Mouse (Mus musculus) c-Kit-positive CD71-negative TER-119-negative erythroid progenitor cells, embryonic 14.5 days (primary cell): ENCODE measurements around the gene Nell2.

Experiments used
- DNase-seq: peaks from one replicate; pipeline ENCODE4 v3.0.0-alpha.2; 2013; ENCODE audit warnings: low read depth

Gene Nell2

DNA sequence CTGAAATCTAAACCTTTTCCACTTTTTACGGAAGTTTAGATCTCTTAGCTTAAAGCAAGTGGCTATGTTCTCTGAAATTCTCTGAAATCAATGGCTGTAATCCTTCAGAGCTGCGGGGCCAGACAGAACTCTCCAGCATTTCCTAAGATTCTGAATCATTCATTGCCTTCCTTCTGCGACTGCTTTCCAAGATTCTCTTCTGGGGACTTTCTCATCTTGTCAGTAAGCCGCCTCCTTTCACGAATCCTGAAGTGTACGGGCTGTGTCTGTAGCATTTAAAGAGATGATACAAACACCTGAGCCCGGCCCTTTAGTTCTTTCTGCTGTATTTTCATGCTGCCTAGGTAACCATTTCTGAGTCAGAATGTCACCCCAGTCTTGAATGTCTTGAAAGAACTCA, 428.2 kb downstream of the Nell2 start:
- no peak for DNase-seq

DNA sequence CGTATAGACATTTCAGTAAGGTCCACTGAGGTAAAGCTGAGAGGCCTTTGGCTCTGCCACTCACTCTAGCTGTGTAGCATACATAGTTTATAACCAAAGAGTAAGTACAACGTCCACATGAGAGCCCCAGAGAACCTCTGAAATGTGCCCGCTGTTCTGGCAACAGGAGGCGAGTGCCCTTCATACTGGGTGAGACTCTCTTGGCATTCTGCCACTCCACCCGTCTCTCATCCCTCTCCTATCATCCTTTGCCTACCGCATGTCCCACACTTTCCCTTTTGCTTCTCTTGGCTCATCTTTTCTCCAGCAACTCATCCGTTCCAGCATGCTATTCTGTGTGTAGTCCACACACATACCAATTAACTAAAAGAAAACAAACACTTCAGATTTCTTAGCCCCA, 442.4 kb downstream of the Nell2 start:
- no peak for DNase-seq

DNA sequence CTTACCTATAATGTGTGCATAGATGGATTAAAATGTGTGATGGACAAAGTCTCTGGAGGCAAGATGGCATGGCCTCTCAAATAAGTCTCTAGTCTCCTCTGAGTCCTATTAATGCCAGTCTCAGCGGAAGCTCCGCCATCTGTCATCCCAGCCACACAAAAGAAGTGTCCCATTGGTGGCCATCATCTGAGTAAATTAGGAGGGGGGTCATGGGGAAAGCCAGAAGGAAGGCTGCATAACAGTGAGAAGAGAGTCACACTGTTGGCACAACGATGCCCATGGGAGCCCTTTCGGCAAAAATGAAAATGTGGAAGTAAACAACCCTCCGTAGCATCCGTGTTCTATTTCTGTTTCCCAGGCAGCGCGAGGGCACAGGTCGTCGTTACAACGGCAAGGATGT, 446.7 kb downstream of the Nell2 start:
- DNase-seq, result no peak

DNA sequence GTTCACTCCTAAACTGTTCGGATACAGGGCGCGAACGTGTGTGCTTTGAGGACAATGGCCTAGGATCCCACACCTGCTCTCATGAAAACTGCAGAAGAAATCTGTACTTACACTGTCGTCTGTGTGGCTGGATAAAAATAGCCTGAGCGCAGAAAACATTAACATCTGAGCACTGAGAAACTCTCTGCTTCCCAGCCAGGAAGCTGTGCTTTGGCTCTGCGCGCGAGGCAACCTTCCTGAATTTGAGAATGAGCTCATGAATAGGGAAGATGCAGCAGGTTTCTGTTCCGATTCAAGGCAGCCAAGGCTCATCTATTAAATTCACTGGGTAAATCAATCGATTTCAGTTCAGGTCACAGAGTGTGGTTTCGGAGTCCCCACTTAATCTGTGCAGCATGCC, 453.0 kb downstream of the Nell2 start:
- no peak for DNase-seq

DNA sequence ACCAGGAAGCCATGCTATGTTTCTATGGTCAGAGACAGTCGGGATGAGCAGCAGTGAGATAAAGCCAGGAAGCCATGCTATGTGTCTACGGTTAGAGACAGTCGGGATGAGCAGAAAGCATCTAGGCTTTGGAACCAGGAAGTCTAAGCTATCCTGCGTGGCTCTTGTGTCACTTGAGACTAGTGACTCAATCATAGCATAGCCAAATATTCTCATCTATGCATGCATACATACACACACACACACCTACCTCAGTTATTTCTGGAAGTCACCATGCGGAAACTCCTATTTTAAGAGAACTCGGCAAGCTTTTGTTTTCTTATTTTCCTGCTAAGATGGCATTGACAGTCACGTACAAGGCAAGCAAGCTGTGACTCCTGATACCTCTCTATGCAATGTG, 457.5 kb downstream of the Nell2 start:
- no peak for DNase-seq

DNA sequence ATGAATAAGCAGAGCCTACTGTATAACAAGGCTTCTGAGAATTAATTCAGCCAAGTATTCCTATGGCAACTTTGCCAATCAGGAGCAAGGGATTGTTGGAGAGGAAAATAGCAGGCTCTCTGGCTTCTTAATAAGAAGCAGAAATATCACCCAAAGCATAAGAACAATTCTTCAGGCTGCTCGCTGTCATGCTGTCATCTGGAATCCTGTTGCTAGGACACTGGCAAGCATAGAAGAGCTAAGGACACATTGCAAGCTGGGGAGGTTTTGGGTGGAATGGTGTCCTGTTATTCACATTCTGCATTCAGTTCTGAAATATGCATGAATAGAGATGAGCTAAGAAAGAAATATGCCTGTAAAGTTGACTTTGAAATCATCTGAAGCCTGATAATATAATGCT, 459.6 kb downstream of the Nell2 start:
- DNase-seq, result no peak

DNA sequence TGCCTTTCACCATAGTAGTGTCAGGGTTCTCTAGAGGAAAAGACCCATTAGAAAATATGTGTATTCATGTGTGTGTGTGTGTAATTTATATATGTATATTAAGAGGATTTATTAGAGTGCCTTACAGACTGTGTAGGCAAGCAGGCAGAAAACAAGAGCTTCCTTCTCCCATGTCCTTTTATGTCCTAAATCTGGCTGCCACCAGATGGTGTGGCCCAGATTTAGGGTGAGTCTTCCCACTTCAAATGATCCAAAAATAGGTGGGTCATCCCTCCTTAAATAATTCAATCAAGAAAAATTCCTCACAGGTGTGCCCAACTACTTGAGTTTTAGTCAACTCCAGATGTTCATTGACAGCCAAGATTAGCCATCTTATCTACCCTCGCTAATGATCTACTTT, 460.3 kb downstream of the Nell2 start:
- no peak for DNase-seq

DNA sequence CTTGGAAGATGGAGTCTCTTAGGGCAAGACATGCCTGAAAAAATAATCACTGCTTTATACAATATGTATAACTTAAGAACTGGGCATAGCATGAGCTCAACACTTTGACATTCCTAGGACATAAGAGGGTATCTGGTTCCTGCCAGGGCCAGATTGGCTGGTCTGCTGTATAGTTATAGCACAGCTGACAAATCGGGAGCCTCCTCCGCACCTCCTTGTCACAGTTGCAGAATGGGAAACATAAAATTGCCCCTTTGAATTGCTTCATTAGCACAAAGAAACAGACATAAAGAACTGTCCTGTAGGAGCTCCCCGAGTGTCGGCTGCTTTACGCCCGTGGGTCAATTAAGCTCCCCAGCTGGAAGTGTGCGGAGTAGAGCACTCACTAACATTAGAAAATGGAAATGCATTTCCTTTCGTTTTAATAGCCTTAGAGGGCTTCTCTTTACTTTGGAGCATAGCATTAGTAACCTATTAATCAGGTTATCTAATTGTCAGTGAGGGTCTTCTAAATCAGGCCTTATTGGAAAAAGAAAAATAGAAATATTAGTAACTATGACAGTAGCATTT, 473.2 kb downstream of the Nell2 start:
- no peak for DNase-seq

DNA sequence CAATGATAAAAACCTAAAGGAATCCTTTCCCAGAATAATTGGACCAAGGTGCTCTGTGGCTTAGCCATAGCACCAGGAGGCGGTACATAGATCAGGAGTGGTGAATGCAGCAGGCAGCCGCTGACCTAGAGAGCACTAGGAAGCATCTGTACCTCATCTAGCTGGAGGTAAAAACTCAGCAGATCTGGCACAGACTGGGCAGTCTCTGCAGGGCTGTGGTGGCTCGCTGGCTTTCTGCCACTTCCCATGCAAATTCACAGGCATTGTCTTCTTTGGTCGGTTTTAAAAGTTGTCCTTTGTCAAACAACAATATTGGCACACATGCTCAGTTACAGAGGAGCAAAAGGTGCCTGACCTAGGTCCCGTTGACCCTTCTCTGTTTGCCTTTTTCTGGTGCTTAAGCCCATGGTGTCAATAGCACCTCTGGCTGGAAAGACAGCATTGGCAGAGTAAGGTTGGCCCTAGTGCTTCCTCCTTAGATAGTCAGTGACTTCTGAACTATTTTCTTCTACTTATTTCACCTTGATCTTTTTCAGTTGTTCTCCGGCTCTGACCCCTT, 479.1 kb downstream of the Nell2 start:
- no peak for DNase-seq

DNA sequence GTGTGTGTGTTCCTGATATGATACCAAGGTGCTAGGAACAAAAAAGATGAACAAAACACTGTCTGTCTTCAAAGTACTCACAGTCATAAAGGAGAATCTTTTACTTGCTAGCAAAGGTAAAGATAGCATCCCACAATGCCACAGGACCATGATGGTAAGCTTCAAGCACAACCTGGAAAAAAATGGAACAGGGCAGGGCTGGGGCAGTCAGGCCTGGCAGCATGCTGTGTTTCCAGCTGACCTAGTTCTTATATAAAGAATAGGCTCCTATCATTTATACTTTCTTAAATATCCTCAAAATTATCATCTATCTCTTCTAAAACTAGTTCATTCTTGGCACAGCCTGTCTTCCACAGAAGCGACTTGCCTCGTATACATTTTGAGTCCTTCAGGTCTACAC, 480.9 kb downstream of the Nell2 start:
- no peak for DNase-seq

DNA sequence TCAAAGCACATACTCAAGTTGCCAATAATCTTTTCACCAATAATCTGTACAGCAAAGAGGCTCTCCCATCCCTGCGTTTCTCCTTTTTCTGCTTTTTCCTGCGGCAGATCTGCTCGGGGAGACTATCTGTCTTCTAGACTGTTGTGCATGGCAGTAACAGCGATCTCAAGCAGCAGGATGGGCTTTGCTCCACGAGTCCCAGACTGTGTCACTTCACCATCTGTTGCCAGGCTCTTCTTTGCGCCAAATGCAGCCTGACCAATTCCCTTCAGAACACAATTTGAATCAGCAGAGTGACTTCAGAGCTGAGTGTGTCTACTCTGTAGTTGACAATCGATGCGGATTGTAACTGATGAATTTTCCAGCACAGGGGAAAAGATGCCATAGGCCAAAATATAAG, 484.3 kb downstream of the Nell2 start:
- DNase-seq, result no peak

DNA sequence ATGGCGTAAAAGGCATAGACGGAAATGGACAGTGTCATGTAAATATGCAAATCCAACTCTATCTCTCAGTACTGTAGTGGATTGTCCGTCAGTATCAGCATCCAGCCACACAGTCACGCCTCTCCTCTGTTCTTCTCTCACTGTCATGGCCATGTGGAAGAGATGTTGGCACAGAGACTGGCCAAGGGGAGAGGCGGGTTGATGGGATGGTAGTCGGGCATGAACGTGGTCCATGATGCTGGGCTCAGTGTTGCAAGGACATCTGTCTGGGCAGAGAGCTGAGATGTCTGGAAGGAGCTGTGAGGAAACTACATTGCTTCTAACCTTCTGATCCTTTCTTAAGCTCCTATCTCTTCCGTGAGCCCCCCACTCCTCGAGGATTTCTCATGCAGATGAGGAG, 485.9 kb downstream of the Nell2 start:
- no peak for DNase-seq

DNA sequence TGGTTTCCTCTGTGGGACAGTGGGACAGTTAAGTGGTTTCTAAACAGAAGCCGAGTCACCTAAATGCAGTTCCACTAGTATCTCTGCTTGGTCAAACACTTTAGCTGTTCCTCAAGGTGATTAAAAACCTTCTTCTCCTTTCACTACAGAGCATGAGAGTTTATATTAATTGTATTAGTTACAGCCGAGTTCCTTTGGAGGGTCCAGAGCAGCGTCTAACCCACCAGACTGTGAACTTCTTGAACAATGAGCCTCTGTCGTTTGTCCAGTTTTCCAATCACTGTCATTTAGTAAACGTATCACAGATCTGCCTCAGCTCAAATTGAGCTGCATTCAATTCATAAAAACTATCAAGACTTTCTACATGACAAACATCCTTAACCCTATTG, 498.9 kb downstream of the Nell2 start:
- DNase-seq, result no peak

DNA sequence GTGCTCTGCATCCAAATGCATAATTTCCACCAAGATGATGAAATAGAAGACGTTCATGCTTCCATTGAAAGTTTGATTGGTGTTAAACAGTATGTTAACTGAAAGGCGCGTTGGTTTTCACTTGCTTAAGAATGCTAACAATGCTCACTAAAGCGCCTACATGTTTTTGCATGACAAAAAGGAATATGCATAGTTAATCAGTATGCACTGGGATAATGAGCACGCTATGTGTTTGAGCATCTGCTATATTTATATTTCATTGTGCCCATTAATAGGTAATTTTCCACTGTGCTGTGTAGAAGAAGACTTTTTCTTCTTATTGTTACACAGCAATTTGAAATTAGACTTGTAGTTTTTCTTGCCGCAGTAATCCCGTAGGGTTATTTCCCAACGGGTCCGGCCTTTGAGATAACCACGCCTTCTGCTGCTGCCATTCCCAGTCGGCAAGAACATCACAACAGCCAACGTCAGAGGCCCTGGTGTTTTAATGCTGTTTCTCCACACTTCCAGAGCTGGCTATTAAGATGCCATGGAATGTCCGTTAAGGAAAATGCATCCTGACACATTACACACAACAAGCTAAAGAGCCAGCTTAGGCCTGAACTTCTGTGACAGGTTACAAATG, 499.4 kb downstream of the Nell2 start:
- no peak for DNase-seq
